Mouse (Mus musculus): Measurements from ENCODE around the gene Trim8.

GRCm38 (mm10) chr19:46507806-46508205 lies 6.3 kb downstream of the Trim8 start:
- no peak for TF ChIP-seq CTCF (IDR thresholded peaks at IDR 0.05; ENCODE audit: borderline replicate concordance, insufficient read depth, low read length)
- TF ChIP-seq POLR2A (IDR thresholded peaks at IDR 0.05; ENCODE audit: low read depth, low read length): no peak
